Mouse (Mus musculus): ENCODE data around the gene Cypt1. TPM values are rescaled to one million over a fixed set of nuclear protein-coding genes. Genes with fewer than 3 reads are reported as not detected.

Cypt1 gene
- polyA plus RNA-seq (2011; ENCODE audit: insufficient read depth, insufficient read length, low read depth, missing spikeins), result not detected in 2 replicates

DNA sequence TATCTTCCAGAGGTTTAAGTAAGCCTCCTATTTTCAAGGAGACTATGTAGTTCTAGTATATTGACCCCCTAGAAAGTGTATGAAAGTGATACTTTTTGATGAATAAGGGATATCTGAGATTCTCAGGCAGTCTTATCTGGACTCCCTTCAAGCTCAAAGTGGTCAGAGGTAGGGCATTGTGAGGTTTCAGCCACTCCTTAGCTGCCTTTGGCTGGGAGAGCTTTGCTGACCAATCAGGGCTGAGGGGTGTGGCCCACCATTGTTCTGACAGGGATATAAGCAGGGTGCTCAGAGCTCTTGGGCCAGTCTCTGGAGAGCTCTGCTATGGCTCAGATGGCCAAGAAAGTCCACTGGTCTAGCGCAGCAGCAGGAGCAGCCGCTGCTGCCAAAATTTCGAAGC, at the start of gene Cypt1:
TSS of gene Cypt1 (plus strand) at position 301 of the 400 bp plus-strand sequence.
- Histone ChIP-seq H3K9me3 (replicated peaks; ENCODE audit: control insufficient read depth, insufficient read depth, low read length, poor library complexity, severe bottlenecking) (no peaks in the 10 kb centered on the region), H3K36me3 (ENCODE audit: control insufficient read depth, insufficient read depth, low read length, poor library complexity, severe bottlenecking) (no peaks in the 10 kb centered on the region)
- no peak for TF ChIP-seq EP300 (IDR thresholded peaks at IDR 0.05; ENCODE audit: insufficient read depth, low read depth, low read length)
- TF ChIP-seq POLR2A (IDR thresholded peaks at IDR 0.05; ENCODE audit: insufficient read depth, low read length), result no peak
- no peak for TF ChIP-seq CTCF (IDR thresholded peaks at IDR 0.05; ENCODE audit: low read depth, low read length)

DNA sequence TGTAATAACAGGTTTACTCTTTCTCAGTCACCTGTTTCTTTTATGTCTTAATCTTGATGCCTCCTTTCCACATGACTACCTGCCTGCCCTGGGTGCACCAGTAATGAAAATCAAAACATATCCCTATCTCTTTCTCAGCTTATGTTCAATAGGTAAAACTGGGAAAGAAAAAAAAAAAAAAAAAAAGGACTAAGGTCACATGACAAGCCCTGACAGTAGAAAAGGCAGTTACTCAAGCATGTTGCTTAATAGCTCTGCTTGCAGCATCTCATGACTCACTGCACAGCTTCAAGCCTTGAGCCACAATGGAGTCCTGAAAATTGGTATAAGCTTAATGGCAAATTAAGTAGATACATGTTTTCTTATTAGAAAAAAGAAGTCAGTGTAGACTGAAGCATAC, 24.1 kb downstream of the Cypt1 start:
- Histone ChIP-seq H3K9me3 (replicated peaks; ENCODE audit: control insufficient read depth, insufficient read depth, low read length, poor library complexity, severe bottlenecking) (no peaks in the 10 kb centered on the region), H3K4me1 (ENCODE audit: control insufficient read depth, insufficient read depth, low read length) (no peaks in the 10 kb centered on the region), H3K9ac (ENCODE audit: low read depth, poor library complexity, severe bottlenecking) (no peak overlapping the region), H3K27ac (ENCODE audit: insufficient read depth, low read length) (no peak overlapping the region), H3K36me3 (ENCODE audit: control insufficient read depth, insufficient read depth, low read length, poor library complexity, severe bottlenecking) (no peaks in the 10 kb centered on the region), H3K27me3 (ENCODE audit: control insufficient read depth, insufficient read depth, low read length, poor library complexity, severe bottlenecking) (no peaks in the 10 kb centered on the region), H3K4me3 (ENCODE audit: low read depth, low read length) (no peak overlapping the region)
- TF ChIP-seq EP300 (IDR thresholded peaks at IDR 0.05; ENCODE audit: insufficient read depth, low read depth, low read length), result no peak
- no peak for TF ChIP-seq CTCF (IDR thresholded peaks at IDR 0.05; ENCODE audit: low read depth, low read length)
- no peak for TF ChIP-seq POLR2A (IDR thresholded peaks at IDR 0.05; ENCODE audit: insufficient read depth, low read length)

More for the DNA sequence above, at the start of gene Cypt1:
- Histone ChIP-seq H3K27me3 (ENCODE audit: control insufficient read depth, insufficient read depth, low read length, poor library complexity, severe bottlenecking) (no peaks in the 10 kb centered on the region), H3K4me1 (ENCODE audit: control insufficient read depth, insufficient read depth, low read length) (no peaks in the 10 kb centered on the region), H3K27ac (ENCODE audit: insufficient read depth, low read length) (no peak within 1 kb of the TSS), H3K9ac (ENCODE audit: low read depth, poor library complexity, severe bottlenecking) (no peak within 1 kb of the TSS), H3K4me3 (ENCODE audit: low read depth, low read length) (no peak within 1 kb of the TSS)

DNA sequence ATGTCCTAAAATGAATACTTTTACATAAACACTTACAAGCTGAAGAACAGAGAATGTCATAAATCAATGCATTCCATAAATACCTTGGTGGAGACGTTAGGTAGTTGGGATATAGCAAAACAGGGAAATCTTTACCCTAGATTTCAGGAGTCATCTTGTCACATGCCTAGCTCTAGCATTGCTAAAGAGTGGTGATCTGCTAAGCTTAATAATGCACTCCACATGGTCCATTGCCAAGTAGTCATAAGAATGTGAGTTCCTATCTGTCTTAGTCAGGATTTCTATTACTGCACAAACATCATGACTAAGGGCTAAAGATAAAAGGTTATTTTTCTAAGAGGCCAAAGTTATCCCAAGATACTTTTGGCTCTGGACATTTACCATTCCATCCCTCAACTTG, 34.4 kb downstream of the Cypt1 start:
- Histone ChIP-seq H3K36me3 (ENCODE audit: control insufficient read depth, insufficient read depth, low read length, poor library complexity, severe bottlenecking) (no peaks in the 10 kb centered on the region), H3K27me3 (ENCODE audit: control insufficient read depth, insufficient read depth, low read length, poor library complexity, severe bottlenecking) (no peaks in the 10 kb centered on the region), H3K9me3 (replicated peaks; ENCODE audit: control insufficient read depth, insufficient read depth, low read length, poor library complexity, severe bottlenecking) (no peaks in the 10 kb centered on the region), H3K27ac (ENCODE audit: insufficient read depth, low read length) (no peak overlapping the region), H3K4me1 (ENCODE audit: control insufficient read depth, insufficient read depth, low read length) (no peaks in the 10 kb centered on the region), H3K4me3 (ENCODE audit: low read depth, low read length) (no peak overlapping the region), H3K9ac (ENCODE audit: low read depth, poor library complexity, severe bottlenecking) (no peak overlapping the region)
- TF ChIP-seq POLR2A (IDR thresholded peaks at IDR 0.05; ENCODE audit: insufficient read depth, low read length), result no peak
- no peak for TF ChIP-seq CTCF (IDR thresholded peaks at IDR 0.05; ENCODE audit: low read depth, low read length)
- no peak for TF ChIP-seq EP300 (IDR thresholded peaks at IDR 0.05; ENCODE audit: insufficient read depth, low read depth, low read length)

DNA sequence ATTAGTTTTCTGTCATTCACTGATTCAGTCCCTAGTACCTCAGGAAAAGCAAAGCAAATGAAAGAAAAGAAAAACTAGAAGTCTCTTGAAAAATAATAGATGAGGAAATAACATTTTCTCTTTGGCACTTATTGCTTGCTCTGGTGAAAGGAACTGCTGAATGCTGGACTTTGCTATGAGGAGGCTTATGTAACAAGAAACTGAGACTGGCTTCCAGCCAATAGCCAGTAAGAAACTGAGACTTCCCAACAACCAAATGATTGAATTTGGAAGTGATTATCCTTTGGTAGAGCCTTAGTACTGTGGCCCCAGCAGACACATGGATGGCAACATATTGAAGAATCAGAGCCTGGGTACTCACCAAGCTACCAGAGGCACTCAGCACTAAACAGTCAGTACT, 35.8 kb downstream of the Cypt1 start:
- Histone ChIP-seq H3K4me3 (ENCODE audit: low read depth, low read length) (no peak overlapping the region), H3K27ac (ENCODE audit: insufficient read depth, low read length) (no peak overlapping the region), H3K9me3 (replicated peaks; ENCODE audit: control insufficient read depth, insufficient read depth, low read length, poor library complexity, severe bottlenecking) (no peaks in the 10 kb centered on the region), H3K27me3 (ENCODE audit: control insufficient read depth, insufficient read depth, low read length, poor library complexity, severe bottlenecking) (no peaks in the 10 kb centered on the region), H3K9ac (ENCODE audit: low read depth, poor library complexity, severe bottlenecking) (no peak overlapping the region), H3K36me3 (ENCODE audit: control insufficient read depth, insufficient read depth, low read length, poor library complexity, severe bottlenecking) (no peaks in the 10 kb centered on the region), H3K4me1 (ENCODE audit: control insufficient read depth, insufficient read depth, low read length) (no peaks in the 10 kb centered on the region)
- TF ChIP-seq CTCF (IDR thresholded peaks at IDR 0.05; ENCODE audit: low read depth, low read length) (no peak), POLR2A (IDR thresholded peaks at IDR 0.05; ENCODE audit: insufficient read depth, low read length) (no peak), EP300 (IDR thresholded peaks at IDR 0.05; ENCODE audit: insufficient read depth, low read depth, low read length) (no peak)

Other genes starting within 250 kb of the Cypt1 start
- 23.0 and 23.8 TPM in 2 replicates for gene Maoa, start 96.8 kb downstream of the Cypt1 start, polyA plus RNA-seq (2011; ENCODE audit: insufficient read depth, insufficient read length, low read depth, missing spikeins)